Mouse (Mus musculus): ENCODE measurements around the gene Gm6020.
"Not testable (repeated sequence)": the region's sequence is repeated elsewhere in the genome, so short reads cannot be mapped to it uniquely, and the experiment has no call there.

DNA sequence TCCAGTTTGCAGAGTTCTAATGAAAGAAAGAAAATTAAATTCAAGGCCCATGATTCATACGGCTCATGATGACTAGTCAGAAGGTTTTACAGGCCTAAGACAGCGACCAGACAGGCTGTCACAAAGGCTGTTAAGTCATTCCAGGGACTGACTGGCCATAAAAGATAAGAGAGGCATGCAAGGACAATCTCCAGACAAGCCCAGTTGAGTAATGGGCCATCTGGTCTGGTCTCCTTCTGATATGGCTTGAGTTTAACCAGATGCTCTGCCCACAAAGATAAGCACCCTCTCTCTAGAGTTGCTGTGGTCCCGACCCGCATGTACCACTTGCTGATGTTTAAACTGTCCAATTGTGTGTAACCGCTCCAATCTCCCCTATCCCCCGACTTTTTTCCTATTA lies 23.8 kb downstream of the Gm6020 start:
- not testable (repeated sequence) for TF ChIP-seq CTCF (IDR thresholded peaks at IDR 0.05; ENCODE audit: low read depth, low read length); GATA1 (IDR thresholded peaks at IDR 0.05; ENCODE audit: borderline replicate concordance, low read length)
